Mouse (Mus musculus) kidney, embryonic 16.5 days (tissue): ENCODE results near the gene Tfr2. TPM values are rescaled to one million over a fixed set of nuclear protein-coding genes. Genes with fewer than 3 reads are reported as not detected.
A peak's percentile ranks its signal among the peaks of the same experiment; 100 is the strongest.
"Not testable (repeated sequence)": the region's sequence is repeated elsewhere in the genome, so short reads cannot be mapped to it uniquely, and the experiment has no call there.

Experiments
- ATAC-seq: fragments of 200-750 bp; cut with Nextera tagmentation; 2 replicates; pipeline ENCODE4 v1.8.0; 2017; ENCODE audit warnings: moderate TSS enrichment; ENCODE audit not compliant: low FRiP score, low TSS enrichment
- H3K27ac ChIP-seq: fragments of 300-500 bp; sonication (generic); 2 replicates; pipeline ENCODE4 v1.5.1; 2014; ENCODE audit warnings: low read length
- H3K27me3 ChIP-seq: fragments of 300-500 bp; sonication (generic); 2 replicates; pipeline ENCODE4 v1.6.1; 2014; ENCODE audit warnings: low read length, control low read depth, mixed read lengths; ENCODE audit not compliant: insufficient read depth
- H3K36me3 ChIP-seq: fragments of 300-500 bp; sonication (generic); 2 replicates; pipeline ENCODE4 v1.6.1; 2014; ENCODE audit warnings: low read length, control low read depth, mixed read lengths; ENCODE audit not compliant: insufficient read depth
- H3K4me1 ChIP-seq: fragments of 300-500 bp; sonication (generic); 2 replicates; pipeline ENCODE4 v1.6.1; 2014; ENCODE audit warnings: low read length, control low read depth, mixed read lengths; ENCODE audit not compliant: insufficient read depth
- H3K4me2 ChIP-seq: fragments of 300-500 bp; sonication (generic); replicated peaks from 2 replicates; pipeline ENCODE4 v1.6.1; 2014; ENCODE audit warnings: low read depth, low read length
- H3K4me3 ChIP-seq: fragments of 300-500 bp; sonication (generic); 2 replicates; pipeline ENCODE4 v1.5.1; 2014; ENCODE audit warnings: mild to moderate bottlenecking, low read length
- H3K9ac ChIP-seq: fragments of 300-500 bp; sonication (generic); replicated peaks from 2 replicates; pipeline ENCODE4 v1.6.1; 2014; ENCODE audit warnings: low read length
- H3K9me3 ChIP-seq: fragments of 300-500 bp; sonication (generic); 2 replicates; pipeline ENCODE4 v1.6.1; 2016; ENCODE audit warnings: low read length, control low read depth
- WGBS: fragments of 180-500 bp; shearing (Covaris S2); extraction: QIAGEN DNeasy Blood & Tissue Kit; methylation state at CpG from one replicate; pipeline ENCODE4 v1.1.7; 2014; 5-methylcytosine and 5-hydroxymethylcytosine counted together
- polyA plus RNA-seq: library from polyadenylated mRNA; unstranded; fragments of >200 nt; fragmentation: Nextera tagmentation; extraction: Ambion mirVana; gene quantifications from 2 replicates; pipeline ENCODE4 v1.2.1, GENCODE M21; 2015

Gene Tfr2
- polyA plus RNA-seq, 1 experiment from 2014 or later = 0.57 TPM

- ATAC-seq = no peak
- H3K9ac ChIP-seq = peak overlapping the region; percentile 66
These were observed 40.4 kb downstream of the Tfr2 start for GRCm38 (mm10) chr5:137610056-137610455.

GRCm38 (mm10) chr5:137610548-137611244 is 41.1 kb downstream of the Tfr2 start:
- no peaks in the 10 kb centered on the region for H3K9me3 ChIP-seq
- H3K36me3 ChIP-seq = peaks cover 12% of the 10 kb centered on the region
- H3K4me2 ChIP-seq = peak overlapping the region; percentile 58
- peaks cover 56% of the 10 kb centered on the region for H3K4me1 ChIP-seq
- H3K27ac ChIP-seq = peak overlapping the region; percentile 96
- no peaks in the 10 kb centered on the region; the same call in 1 of the 2 replicates for H3K27me3 ChIP-seq
- peak overlapping the region; percentile 66 for H3K9ac ChIP-seq
- peak overlapping the region; percentile 46 for H3K4me3 ChIP-seq
- peak; percentile 59 for ATAC-seq
- WGBS = 2% methylated on average over 12 of the region's 12 CpGs

More at GRCm38 (mm10) chr5:137610056-137610455, 40.4 kb downstream of the Tfr2 start:
- Histone ChIP-seq H3K9me3 (no peaks in the 10 kb centered on the region), H3K36me3 (peaks cover 12% of the 10 kb centered on the region), H3K4me3 (peak overlapping the region; percentile 46), H3K4me2 (peak overlapping the region; percentile 58), H3K27me3 (no peaks in the 10 kb centered on the region; the same call in 1 of the 2 replicates), H3K4me1 (peaks cover 56% of the 10 kb centered on the region), H3K27ac (peak overlapping the region; percentile 96)
- 44% methylated on average over 4 of the region's 4 CpGs for WGBS

GRCm38 (mm10) chr5:137611245-137611602 is 41.6 kb downstream of the Tfr2 start:
- ATAC-seq = peak; percentile 82
- no peaks in the 10 kb centered on the region for H3K9me3 ChIP-seq

GRCm38 (mm10) chr5:137613076-137613475 is 43.4 kb downstream of the Tfr2 start:
- ATAC-seq = no peak
- H3K9me3 ChIP-seq = no peaks in the 10 kb centered on the region
- no peak overlapping the region for H3K4me2 ChIP-seq
- H3K4me3 ChIP-seq = no peak overlapping the region
- no peak overlapping the region for H3K27ac ChIP-seq
- no peaks in the 10 kb centered on the region for H3K36me3 ChIP-seq
- peaks cover 53% of the 10 kb centered on the region for H3K4me1 ChIP-seq
- 61% methylated on average over 5 of the region's 5 CpGs for WGBS
- 0 out of 2 replicates have a peak overlapping the region, but pooled peaks have one; percentile 35 for H3K9ac ChIP-seq
- H3K27me3 ChIP-seq = no peaks in the 10 kb centered on the region; the same call in 1 of the 2 replicates

More at GRCm38 (mm10) chr5:137611245-137611602, 41.6 kb downstream of the Tfr2 start:
- Histone ChIP-seq H3K4me3 (peak overlapping the region; percentile 46), H3K4me1 (peaks cover 56% of the 10 kb centered on the region), H3K27ac (peak overlapping the region; percentile 96), H3K9ac (peak overlapping the region; percentile 66), H3K36me3 (peaks cover 9% of the 10 kb centered on the region), H3K27me3 (no peaks in the 10 kb centered on the region; the same call in 1 of the 2 replicates), H3K4me2 (peak overlapping the region; percentile 58)
- 3% methylated on average over 6 of the region's 6 CpGs for WGBS

GRCm38 (mm10) chr5:137613550-137613949 is 43.9 kb downstream of the Tfr2 start, which contains the start of gene Pcolce:
Gene Pcolce (minus strand): TSS chr5:137613784.
- 0 out of 2 replicates have a peak within 1 kb of the TSS, but pooled peaks have one; percentile 35 for H3K9ac ChIP-seq
- WGBS = 21% methylated on average over 11 of the region's 11 CpGs
- no peak for ATAC-seq
- no peaks in the 10 kb centered on the region for H3K36me3 ChIP-seq
- H3K27ac ChIP-seq = no peak within 1 kb of the TSS
- no peaks in the 10 kb centered on the region for H3K9me3 ChIP-seq
- 0 out of 2 replicates have a peak within 1 kb of the TSS, but pooled peaks have one; percentile 2 for H3K4me2 ChIP-seq
- peaks cover 48% of the 10 kb centered on the region for H3K4me1 ChIP-seq
- H3K27me3 ChIP-seq = no peaks in the 10 kb centered on the region
- no peak within 1 kb of the TSS for H3K4me3 ChIP-seq

- 92% methylated on average over 2 of the region's 2 CpGs for WGBS
- H3K9ac ChIP-seq, H3K9me3 ChIP-seq: not testable (repeated sequence)
These were observed 45.3 kb downstream of the Tfr2 start for GRCm38 (mm10) chr5:137614921-137615320.

GRCm38 (mm10) chr5:137615347-137615746 is 45.7 kb downstream of the Tfr2 start:
- no peak for ATAC-seq
- 85% methylated on average over 7 of the region's 7 CpGs for WGBS
- Histone ChIP-seq H3K9ac (no peak overlapping the region), H3K27me3 (no peaks in the 10 kb centered on the region), H3K27ac (no peak overlapping the region), H3K4me2 (no peak overlapping the region), H3K4me3 (no peak overlapping the region), H3K4me1 (peaks cover 31% of the 10 kb centered on the region), H3K36me3 (no peaks in the 10 kb centered on the region), H3K9me3 (no peaks in the 10 kb centered on the region)

More at GRCm38 (mm10) chr5:137614921-137615320, 45.3 kb downstream of the Tfr2 start:
- not testable (repeated sequence) for H3K36me3 ChIP-seq, H3K4me3 ChIP-seq, ATAC-seq, H3K4me2 ChIP-seq, H3K27me3 ChIP-seq, H3K27ac ChIP-seq
- H3K4me1 ChIP-seq = peaks cover 35% of the 10 kb centered on the region

GRCm38 (mm10) chr5:137623937-137624530 is 54.4 kb downstream of the Tfr2 start:
- ATAC-seq = no peak
- H3K9ac ChIP-seq = no peak overlapping the region
- no peaks in the 10 kb centered on the region for H3K27me3 ChIP-seq
- H3K4me2 ChIP-seq = no peak overlapping the region
- H3K4me3 ChIP-seq = no peak overlapping the region
- H3K27ac ChIP-seq = no peak overlapping the region
- no peaks in the 10 kb centered on the region for H3K36me3 ChIP-seq
- no peaks in the 10 kb centered on the region for H3K9me3 ChIP-seq
- 80% methylated on average over 11 of the region's 11 CpGs for WGBS
- 0 out of 2 replicates have a peak, but pooled peaks cover 5% of the 10 kb centered on the region for H3K4me1 ChIP-seq

GRCm38 (mm10) chr5:137627991-137628390 is 58.4 kb downstream of the Tfr2 start:
- H3K4me1 ChIP-seq = peaks cover 39% of the 10 kb centered on the region
- H3K4me3 ChIP-seq = peak overlapping the region; percentile 58
- no peak for ATAC-seq
- H3K9ac ChIP-seq = peak overlapping the region; percentile 70
- peak overlapping the region; percentile 80 for H3K27ac ChIP-seq
- WGBS = 3% methylated on average over 9 of the region's 9 CpGs
- H3K4me2 ChIP-seq = peak overlapping the region; percentile 65
- no peaks in the 10 kb centered on the region for H3K9me3 ChIP-seq
- 0 out of 2 replicates have a peak, but pooled peaks cover under 1% of the 10 kb centered on the region for H3K36me3 ChIP-seq
- no peaks in the 10 kb centered on the region for H3K27me3 ChIP-seq
